Mouse (Mus musculus) lung, embryonic 16.5 days (tissue): Measurements from ENCODE around the gene Zfp369. TPM values are rescaled to one million over a fixed set of nuclear protein-coding genes. Genes with fewer than 3 reads are reported as not detected.

Experiments
- ATAC-seq: fragments of 200-750 bp; cut with Nextera tagmentation; 2 replicates; pipeline ENCODE4 v1.8.0; 2017; ENCODE audit warnings: low read depth, mild to moderate bottlenecking, moderate library complexity
- H3K27ac ChIP-seq: fragments of 300-500 bp; sonication (generic); 2 replicates; pipeline ENCODE4 v1.5.1; 2014; ENCODE audit warnings: mild to moderate bottlenecking, control low read depth, low read length
- H3K27me3 ChIP-seq: fragments of 300-500 bp; sonication (generic); 2 replicates; pipeline ENCODE4 v1.6.1; 2014; ENCODE audit warnings: low read depth, low read length, mixed read lengths; ENCODE audit not compliant: control insufficient read depth, insufficient read depth
- H3K36me3 ChIP-seq: fragments of 300-500 bp; sonication (generic); 2 replicates; pipeline ENCODE4 v1.6.1; 2014; ENCODE audit warnings: low read length; ENCODE audit not compliant: control insufficient read depth, insufficient read depth
- H3K4me1 ChIP-seq: fragments of 300-500 bp; sonication (generic); replicated peaks from 2 replicates; pipeline ENCODE4 v1.6.1; 2014; ENCODE audit warnings: low read length, mixed read lengths; ENCODE audit not compliant: control insufficient read depth, insufficient read depth
- H3K4me2 ChIP-seq: fragments of 300-500 bp; sonication (generic); 2 replicates; pipeline ENCODE4 v1.6.1; 2014; ENCODE audit warnings: low read depth, low read length, control low read depth
- H3K4me3 ChIP-seq: fragments of 300-500 bp; sonication (generic); 2 replicates; pipeline ENCODE4 v1.5.1; 2014; ENCODE audit warnings: mild to moderate bottlenecking, low read length, control low read depth
- H3K9ac ChIP-seq: fragments of 300-500 bp; sonication (generic); 2 replicates; pipeline ENCODE4 v1.6.1; 2014; ENCODE audit warnings: low read length, control low read depth
- H3K9me3 ChIP-seq: fragments of 300-500 bp; sonication (generic); 2 replicates; pipeline ENCODE4 v1.6.1; 2016; ENCODE audit warnings: low read length; ENCODE audit not compliant: control insufficient read depth
- WGBS: fragments of 180-500 bp; shearing (Covaris S2); extraction: QIAGEN DNeasy Blood & Tissue Kit; methylation state at CpG from one replicate; pipeline ENCODE4 v1.1.7; 2014; 5-methylcytosine and 5-hydroxymethylcytosine counted together
- polyA plus RNA-seq: library from polyadenylated mRNA; unstranded; fragments of >200 nt; fragmentation: Nextera tagmentation; extraction: Ambion mirVana; gene quantifications from 2 replicates; pipeline ENCODE4 v1.2.1, GENCODE M21; 2015

Zfp369 gene
- polyA plus RNA-seq = 9.9 and 10.9 TPM in 2 replicates

- H3K27me3 ChIP-seq = no peaks in the 10 kb centered on the region
- H3K4me3 ChIP-seq = peak within 1 kb of the TSS; percentile 70
- H3K4me2 ChIP-seq = peak within 1 kb of the TSS; percentile 61
- no peaks in the 10 kb centered on the region; the same call in none of the 2 replicates for H3K4me1 ChIP-seq
- ATAC-seq = peak; percentile 99
- peak within 1 kb of the TSS; percentile 82 for H3K9ac ChIP-seq
- H3K9me3 ChIP-seq = peaks cover 4% of the 10 kb centered on the region
- under 1% methylated on average over 50 of the region's 50 CpGs for WGBS
- H3K36me3 ChIP-seq = 0 out of 2 replicates have a peak, but pooled peaks cover 2% of the 10 kb centered on the region
- H3K27ac ChIP-seq = peak within 1 kb of the TSS; percentile 88
Measured at GRCm38 (mm10) chr13:65278383-65279341, at the start of gene Zfp369. Gene Zfp369 (plus strand): TSS chr13:65278814.

GRCm38 (mm10) chr13:65237211-65237610 lies 41.4 kb upstream of the Zfp369 start:
- peaks cover 2% of the 10 kb centered on the region; the same call in 1 of the 2 replicates for H3K4me1 ChIP-seq

GRCm38 (mm10) chr13:65240509-65241098 lies 38.0 kb upstream of the Zfp369 start:
- Histone ChIP-seq H3K36me3 (0 out of 2 replicates have a peak, but pooled peaks cover under 1% of the 10 kb centered on the region), H3K9ac (peak overlapping the region; percentile 79), H3K27ac (peak overlapping the region; percentile 97), H3K4me1 (peaks cover 6% of the 10 kb centered on the region; the same call in 1 of the 2 replicates), H3K9me3 (peaks cover 5% of the 10 kb centered on the region), H3K4me2 (peak overlapping the region; percentile 99), H3K27me3 (no peaks in the 10 kb centered on the region), H3K4me3 (peak overlapping the region; percentile 79)
- under 1% methylated on average over 28 of the region's 28 CpGs for WGBS
- peak; percentile 92 for ATAC-seq

More at GRCm38 (mm10) chr13:65237211-65237610, 41.4 kb upstream of the Zfp369 start:
- no peaks in the 10 kb centered on the region for H3K9me3 ChIP-seq
- 67% methylated on average over 9 of the region's 9 CpGs for WGBS
- H3K36me3 ChIP-seq = no peaks in the 10 kb centered on the region
- ATAC-seq = no peak
- no peaks in the 10 kb centered on the region for H3K27me3 ChIP-seq
- no peak overlapping the region for H3K4me3 ChIP-seq
- H3K4me2 ChIP-seq = no peak overlapping the region
- H3K27ac ChIP-seq = no peak overlapping the region
- H3K9ac ChIP-seq = no peak overlapping the region

GRCm38 (mm10) chr13:65241099-65241626 lies 37.5 kb upstream of the Zfp369 start:
- Histone ChIP-seq H3K9me3 (peaks cover 9% of the 10 kb centered on the region), H3K27ac (peak overlapping the region; percentile 97), H3K36me3 (0 out of 2 replicates have a peak, but pooled peaks cover 2% of the 10 kb centered on the region), H3K9ac (peak overlapping the region; percentile 79), H3K4me1 (peaks cover 6% of the 10 kb centered on the region; the same call in 1 of the 2 replicates), H3K4me2 (peak overlapping the region; percentile 99), H3K27me3 (no peaks in the 10 kb centered on the region), H3K4me3 (peak overlapping the region; percentile 79)
- peak; percentile 90 for ATAC-seq
- WGBS = 0% methylated on average over 44 of the region's 45 CpGs

GRCm38 (mm10) chr13:65241627-65242318 lies 36.8 kb upstream of the Zfp369 start:
- peak; percentile 32 for ATAC-seq
- H3K9me3 ChIP-seq = peaks cover 10% of the 10 kb centered on the region
- no peaks in the 10 kb centered on the region for H3K27me3 ChIP-seq
- H3K4me3 ChIP-seq = peak overlapping the region; percentile 79
- H3K4me2 ChIP-seq = peak overlapping the region; percentile 99
- H3K27ac ChIP-seq = peak overlapping the region; percentile 97
- H3K9ac ChIP-seq = peak overlapping the region; percentile 79
- WGBS = 3% methylated on average over 47 of the region's 51 CpGs
- H3K4me1 ChIP-seq = peaks cover 6% of the 10 kb centered on the region; the same call in 1 of the 2 replicates
- H3K36me3 ChIP-seq = 0 out of 2 replicates have a peak, but pooled peaks cover 2% of the 10 kb centered on the region

GRCm38 (mm10) chr13:65242319-65242787 lies 36.3 kb upstream of the Zfp369 start:
- no peak for ATAC-seq
- Histone ChIP-seq H3K4me2 (peak overlapping the region; percentile 99), H3K27ac (no peak overlapping the region), H3K9ac (peak overlapping the region; percentile 79; the same call in 1 of the 2 replicates), H3K27me3 (no peaks in the 10 kb centered on the region), H3K4me3 (peak overlapping the region; percentile 79), H3K36me3 (0 out of 2 replicates have a peak, but pooled peaks cover 2% of the 10 kb centered on the region), H3K9me3 (peaks cover 10% of the 10 kb centered on the region), H3K4me1 (peaks cover 6% of the 10 kb centered on the region; the same call in 1 of the 2 replicates)
- WGBS = 27% methylated on average over 27 of the region's 27 CpGs

- H3K9me3 ChIP-seq = peaks cover 10% of the 10 kb centered on the region
- H3K9ac ChIP-seq = no peak overlapping the region
- no peak overlapping the region for H3K4me3 ChIP-seq
- no peak overlapping the region for H3K4me2 ChIP-seq
- no peak overlapping the region for H3K27ac ChIP-seq
- H3K4me1 ChIP-seq = peaks cover 6% of the 10 kb centered on the region; the same call in 1 of the 2 replicates
- peaks cover 7% of the 10 kb centered on the region; the same call in 1 of the 2 replicates for H3K36me3 ChIP-seq
- no peak for ATAC-seq
- WGBS = 93% methylated on average over 4 of the region's 4 CpGs
- H3K27me3 ChIP-seq = no peaks in the 10 kb centered on the region
Measured at GRCm38 (mm10) chr13:65243273-65243672, 35.3 kb upstream of the Zfp369 start.

GRCm38 (mm10) chr13:65258175-65258954 lies 20.2 kb upstream of the Zfp369 start:
- 0 out of 2 replicates have a peak overlapping the region, but pooled peaks have one; percentile 16 for H3K4me3 ChIP-seq
- no peak overlapping the region for H3K27ac ChIP-seq
- H3K4me1 ChIP-seq = no peaks in the 10 kb centered on the region
- peaks cover 50% of the 10 kb centered on the region for H3K9me3 ChIP-seq
- H3K27me3 ChIP-seq = no peaks in the 10 kb centered on the region; the same call in 1 of the 2 replicates
- WGBS = 24% methylated on average over 36 of the region's 36 CpGs
- peak overlapping the region; percentile 37 for H3K4me2 ChIP-seq
- ATAC-seq = peak; percentile 60; the same call in 1 of the 2 replicates
- H3K36me3 ChIP-seq = peaks cover 12% of the 10 kb centered on the region
- no peak overlapping the region for H3K9ac ChIP-seq
